8 mouse cellular contexts compared by ENCODE assay signal in the genomic region with DNA sequence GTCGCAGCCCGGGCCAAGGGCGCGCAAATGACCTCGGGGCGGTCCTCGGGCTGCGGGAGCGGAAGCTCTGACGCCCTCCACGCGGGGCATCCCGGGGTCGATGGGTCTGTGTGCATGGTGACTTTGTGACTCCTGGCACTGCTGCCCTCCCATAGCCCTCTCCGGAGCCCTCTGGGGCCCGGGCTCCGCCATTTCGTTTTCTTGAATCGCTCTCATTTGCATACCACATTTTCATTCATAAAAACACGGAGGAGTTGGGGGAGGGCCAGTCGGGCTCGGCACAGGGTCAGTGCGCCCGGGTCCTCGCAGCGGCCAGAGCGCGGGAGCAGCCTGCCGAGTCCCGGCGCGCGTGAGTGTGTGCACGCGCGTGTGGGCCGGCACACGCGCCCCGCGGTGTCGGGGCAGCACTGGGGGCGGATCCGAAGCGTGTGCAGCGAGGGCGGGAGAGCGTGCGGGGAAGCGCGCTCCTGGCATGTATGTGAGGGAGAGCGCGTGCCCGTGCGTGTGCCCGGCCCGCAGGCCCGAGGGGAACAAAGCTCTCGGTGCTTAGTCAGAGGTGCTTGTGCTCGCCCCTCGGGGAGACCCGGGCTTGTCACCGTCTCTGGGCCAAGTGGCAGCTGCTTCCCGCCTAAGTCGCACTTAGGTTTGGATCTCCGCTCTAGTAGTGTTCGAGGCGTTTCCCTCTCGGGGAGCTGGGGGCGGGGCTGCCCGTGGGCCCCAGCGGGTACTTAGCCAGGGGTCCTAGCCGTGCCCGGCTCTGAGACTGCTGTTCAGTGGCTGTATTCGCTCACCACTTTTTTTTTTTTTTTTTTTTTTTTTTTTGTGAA. TPM values are rescaled to one million over a fixed set of nuclear protein-coding genes. Genes with fewer than 3 reads are reported as not detected.
A peak's percentile ranks its signal among the peaks of the same experiment; 100 is the strongest.
DNase-seq lines count a peak whose midpoint lies in the region; ATAC-seq lines count a peak whose summit lies in the region.

No protein-coding gene starts in this region.

- H3K27me3 ChIP-seq in hindbrain, embryonic 16.5 days (replicated peaks; ENCODE audit: control insufficient read depth, insufficient read depth, low read length), result no peaks in the 10 kb centered on the region

- H3K4me2 ChIP-seq in hindbrain, embryonic 16.5 days (ENCODE audit: low read length), result peak overlapping the region; percentile 70

- ATAC-seq in activated CD4-positive, CD25-positive, alpha-beta regulatory T cell, adult 4 months, result peak; percentile 33
- peak; percentile 76 for ATAC-seq in hindbrain, embryonic 16.5 days
- peak; percentile 41 for ATAC-seq in megakaryocyte progenitor cell, adult 5-6 weeks (replicated peaks; ENCODE audit: poor library complexity)

- WGBS in hindbrain, embryonic 16.5 days, result under 1% methylated on average over 69 of the region's 75 CpGs

- H3K4me3 ChIP-seq in hindbrain, embryonic 16.5 days (ENCODE audit: low read length), result peak overlapping the region; percentile 90

- intact Hi-C loops in left cerebral cortex, postnatal 10 days (cut with DNase I), result loop anchor here (5.0 kb wide), 1 partner anchor 47 kb away; no protein-coding TSS in a partner anchor

- no peaks in the 10 kb centered on the region for H3K36me3 ChIP-seq in hindbrain, embryonic 16.5 days (ENCODE audit: control insufficient read depth, insufficient read depth, low read length)

- H3K4me1 ChIP-seq in hindbrain, embryonic 16.5 days (ENCODE audit: control insufficient read depth, insufficient read depth, low read depth, low read length), result peaks cover 21% of the 10 kb centered on the region

- peak overlapping the region; percentile 98 for H3K27ac ChIP-seq in hindbrain, embryonic 16.5 days (ENCODE audit: low read depth, low read length)

- H3K9me3 ChIP-seq in hindbrain, embryonic 16.5 days (ENCODE audit: control insufficient read depth, low read length), result no peaks in the 10 kb centered on the region

- H3K9ac ChIP-seq in hindbrain, embryonic 16.5 days (ENCODE audit: low read depth, low read length), result peak overlapping the region; percentile 98

- peak; percentile 81 to 84 for DNase-seq in cerebellum, postnatal 36 days
- DNase-seq in gastrocnemius, adult 18-20 months (ENCODE audit: low spot score), result peak; percentile 39
- DNase-seq in left cerebral cortex, postnatal 10 days (ENCODE audit: extremely low spot score in 1 of 2, low spot score in 2 of 2), result peak; percentile 52 to 82
- peak; percentile 83 to 84 for DNase-seq in right cerebral cortex, postnatal 10 days (ENCODE audit: low spot score in 2 of 2)
- DNase-seq in urinary bladder, postnatal 36 days (ENCODE audit: low spot score in 2 of 2), result peak; percentile 63 to 67

RNA-seq across cellular contexts. Expression of a gene that starts 1.2 kb away (rescaled TPM):
- 1 to 10 TPM; 2.1 to 3.4 TPM for polyA plus RNA-seq in activated CD4-positive, CD25-positive, alpha-beta regulatory T cell, adult 4 months (2017; shearing (Covaris generic))
- 1 to 10 TPM; 4.1 to 6.4 TPM for total RNA-seq in gastrocnemius, adult 18-20 months (2021)
- polyA plus RNA-seq in hindbrain, embryonic 16.5 days (2015; fragmentation: Nextera tagmentation; extraction: Ambion mirVana), result 6.7 and 7.4 TPM in 2 replicates
- total RNA-seq in left cerebral cortex, postnatal 10 days (2021), result 10 to 100 TPM; 63.9 to 68.4 TPM
- 16.9 and 20.7 TPM in 2 replicates for total RNA-seq in megakaryocyte progenitor cell, adult 5-6 weeks (2015)
- 4.4 and 5.0 TPM in 2 replicates for total RNA-seq in megakaryocyte progenitor cell, adult 5-6 weeks (2017)

Comparison
In these comparisons a context has a peak if more than half of its experiments do, and no peak if none do; other contexts are left out.
1. Peak in every context shown above with its lines: DNase-seq, ATAC-seq, H3K4me3 ChIP-seq and H3K27ac ChIP-seq.